Mouse (Mus musculus): ENCODE data around the gene Abhd8. TPM values are rescaled to one million over a fixed set of nuclear protein-coding genes. Genes with fewer than 3 reads are reported as not detected.

Abhd8 gene
- total and polyA plus RNA-seq, 3 experiments, result 6.0 to 33.2 (median 8.5) TPM

DNA sequence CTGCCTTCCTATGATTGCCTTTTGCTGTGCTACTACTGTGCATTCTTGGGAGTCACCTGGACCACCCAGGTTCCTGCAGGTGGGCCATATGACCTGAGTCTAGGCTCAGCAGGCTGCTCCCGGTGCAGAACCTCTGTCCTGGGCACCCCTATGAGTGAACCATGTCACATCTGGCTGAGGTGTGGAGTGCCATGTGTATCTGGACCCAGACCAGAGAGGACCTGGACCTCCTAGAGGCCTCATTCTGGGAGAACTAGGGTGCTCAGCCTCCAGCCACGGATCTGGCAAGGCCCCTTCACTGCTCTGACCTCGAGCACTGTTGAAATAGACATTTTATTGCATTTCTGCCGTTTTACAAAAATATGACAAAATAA is 12.2 kb upstream of the Abhd8 start:
- Histone ChIP-seq H3K27ac (ENCODE audit: insufficient read depth, low read depth) (no peak overlapping the region), H3K9me3 (replicated peaks; ENCODE audit: low read length) (no peaks in the 10 kb centered on the region), H3K4me3 (replicated peaks in 1 of 3; ENCODE audit: low read depth in 2 of 3, low read length in 2 of 3, poor library complexity in 1 of 3) (no peak overlapping the region), H3K4me2 (ENCODE audit: insufficient read depth, low read depth, poor library complexity, severe bottlenecking) (peak overlapping the region; percentile 64), H3K36me3 (replicated peaks in 1 of 2; ENCODE audit: control insufficient read depth in 1 of 2, insufficient read depth in 1 of 2, low read length in 1 of 2) (peaks cover 49 to 59% of the 10 kb centered on the region in 2 experiments), H3K27me3 (replicated peaks) (no peaks in the 10 kb centered on the region), H3K79me2 (replicated peaks; ENCODE audit: control insufficient read depth, extremely low read depth, insufficient read depth, poor library complexity, severe bottlenecking) (peaks cover 10% of the 10 kb centered on the region), H3K9ac (ENCODE audit: insufficient read depth, low read depth) (peak overlapping the region; percentile 30; the same call in 1 of the 2 replicates), H3K4me1 (ENCODE audit: control insufficient read depth in 1 of 2, insufficient read depth in 2 of 2) (peaks cover 11% of the 10 kb centered on the region in 2 experiments)
- in situ Hi-C loops (cut with MboI; ENCODE audit: low pct_ligation_motif_present, low pct_unique_long_range_greater_than_20kb, low sequenced_read_pairs), result no loop called here
- dilution Hi-C loops (cut with MboI; ENCODE audit: extremely low pct_ligation_motif_present, extremely low pct_unique_long_range_greater_than_20kb, low sequenced_read_pairs), result no loop called here
- no peak for DNase-seq (ENCODE audit: extremely low read depth)
- TF ChIP-seq JUN (IDR thresholded peaks at IDR 0.05; ENCODE audit: insufficient read depth, low read depth, low read length) (no peak), MAFK (IDR thresholded peaks at IDR 0.05; ENCODE audit: insufficient replicate concordance, low read length) (no peak), ELF1 (IDR thresholded peaks at IDR 0.05; ENCODE audit: low read depth, low read length) (no peak), RAD21 (IDR thresholded peaks at IDR 0.05; ENCODE audit: low read depth, low read length) (no peak), USF1 (IDR thresholded peaks at IDR 0.05; ENCODE audit: low read depth, low read length) (no peak), HCFC1 (IDR thresholded peaks at IDR 0.05; ENCODE audit: low read depth, low read length) (no peak), CHD2 (IDR thresholded peaks at IDR 0.05; ENCODE audit: low read length) (no peak), MXI1 (IDR thresholded peaks at IDR 0.05; ENCODE audit: low read depth, low read length) (no peak), NRF1 (IDR thresholded peaks at IDR 0.05; ENCODE audit: low read depth, low read length) (no peak), NELFE (IDR thresholded peaks at IDR 0.05; ENCODE audit: low read depth, low read length) (no peak), CHD1 (IDR thresholded peaks at IDR 0.05; ENCODE audit: low read depth, low read length) (no peak), POLR2AphosphoS2 (IDR thresholded peaks at IDR 0.05; ENCODE audit: low read depth, low read length) (no peak; the same call in 1 of the 2 replicates), POLR2A (IDR thresholded peaks at IDR 0.05; ENCODE audit: low read depth, low read length) (no peak), MEF2A (IDR thresholded peaks at IDR 0.05; ENCODE audit: borderline replicate concordance, low read depth, low read length) (no peak), MAX (IDR thresholded peaks at IDR 0.05; ENCODE audit: low read length) (no peak), EP300 (IDR thresholded peaks at IDR 0.05; ENCODE audit: low read length) (no peak), ZNF384 (IDR thresholded peaks at IDR 0.05; ENCODE audit: low read depth, low read length) (no peak), UBTF (IDR thresholded peaks at IDR 0.05; ENCODE audit: low read depth, low read length) (no peak), KAT2A (IDR thresholded peaks at IDR 0.05; ENCODE audit: insufficient replicate concordance, low read length) (no peak)

GRCm38 (mm10) chr8:71474785-71475701 is 11.6 kb upstream of the Abhd8 start:
- in situ Hi-C loops (cut with MboI; ENCODE audit: low pct_ligation_motif_present, low pct_unique_long_range_greater_than_20kb, low sequenced_read_pairs) (no loop called here), dilution Hi-C loops (cut with MboI; ENCODE audit: extremely low pct_ligation_motif_present, extremely low pct_unique_long_range_greater_than_20kb, low sequenced_read_pairs) (no loop called here)
- Histone ChIP-seq H3K4me1 (ENCODE audit: control insufficient read depth in 1 of 2, insufficient read depth in 2 of 2) (peaks cover 17% of the 10 kb centered on the region in 2 experiments), H3K79me2 (replicated peaks; ENCODE audit: control insufficient read depth, extremely low read depth, insufficient read depth, poor library complexity, severe bottlenecking) (peaks cover 17% of the 10 kb centered on the region), H3K27ac (ENCODE audit: insufficient read depth, low read depth) (no peak overlapping the region), H3K9ac (ENCODE audit: insufficient read depth, low read depth) (no peak overlapping the region), H3K36me3 (replicated peaks in 1 of 2; ENCODE audit: control insufficient read depth in 1 of 2, insufficient read depth in 1 of 2, low read length in 1 of 2) (peaks cover 49 to 63% of the 10 kb centered on the region in 2 experiments), H3K27me3 (replicated peaks) (no peaks in the 10 kb centered on the region), H3K9me3 (replicated peaks; ENCODE audit: low read length) (no peaks in the 10 kb centered on the region), H3K4me2 (ENCODE audit: insufficient read depth, low read depth, poor library complexity, severe bottlenecking) (no peak overlapping the region), H3K4me3 (replicated peaks in 1 of 3; ENCODE audit: low read depth in 2 of 3, low read length in 2 of 3, poor library complexity in 1 of 3) (no peak overlapping the region)
- TF ChIP-seq MXI1 (IDR thresholded peaks at IDR 0.05; ENCODE audit: low read depth, low read length), result no peak
- TF ChIP-seq POLR2A (IDR thresholded peaks at IDR 0.05; ENCODE audit: low read depth, low read length), result no peak
- no peak for TF ChIP-seq UBTF (IDR thresholded peaks at IDR 0.05; ENCODE audit: low read depth, low read length)
- TF ChIP-seq ZKSCAN1 (IDR thresholded peaks at IDR 0.05; ENCODE audit: borderline replicate concordance, low read depth, low read length), result no peak
- TF ChIP-seq NRF1 (IDR thresholded peaks at IDR 0.05; ENCODE audit: low read depth, low read length), result no peak
- TF ChIP-seq ZMIZ1 (IDR thresholded peaks at IDR 0.05; ENCODE audit: low read depth, low read length), result no peak
- TF ChIP-seq JUN (IDR thresholded peaks at IDR 0.05; ENCODE audit: insufficient read depth, low read depth, low read length), result no peak
- TF ChIP-seq HCFC1 (IDR thresholded peaks at IDR 0.05; ENCODE audit: low read depth, low read length), result no peak
- no peak for DNase-seq (ENCODE audit: extremely low read depth)

Measured in CH12.LX (cell line).